Mouse (Mus musculus): Measurements from ENCODE around the gene Popdc2. TPM values are rescaled to one million over a fixed set of nuclear protein-coding genes. Genes with fewer than 3 reads are reported as not detected.
"Not testable (repeated sequence)": the region's sequence is repeated elsewhere in the genome, so short reads cannot be mapped to it uniquely, and the experiment has no call there.

Popdc2 gene
- polyA plus RNA-seq, 1 experiment from 2014 or later: 16.6 TPM

DNA sequence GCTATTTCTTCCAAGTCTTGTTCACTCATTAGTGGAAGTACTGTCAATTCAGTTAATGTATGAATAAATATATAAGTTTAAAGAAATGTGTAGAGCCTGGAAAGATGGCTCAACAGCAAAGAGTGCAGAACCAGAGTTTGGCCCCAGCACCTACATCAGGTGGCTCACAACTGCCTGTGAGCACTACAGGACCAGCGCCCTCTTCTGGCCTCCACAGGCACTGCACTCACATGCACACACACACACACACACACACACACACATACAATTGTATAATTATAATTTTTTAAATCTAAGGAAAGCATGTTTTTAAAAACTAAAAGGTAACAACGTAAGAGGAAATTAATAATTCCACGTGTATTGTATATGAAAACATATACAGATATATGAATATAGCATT, 32.7 kb upstream of the Popdc2 start:
- WGBS: 87% methylated on average over 3 of the region's 3 CpGs
- no peak overlapping the region for H3K4me3 ChIP-seq (ENCODE audit: low read depth, low read length)
- TF ChIP-seq CTCF (IDR thresholded peaks at IDR 0.05; ENCODE audit: low read depth): peak; percentile 41

DNA sequence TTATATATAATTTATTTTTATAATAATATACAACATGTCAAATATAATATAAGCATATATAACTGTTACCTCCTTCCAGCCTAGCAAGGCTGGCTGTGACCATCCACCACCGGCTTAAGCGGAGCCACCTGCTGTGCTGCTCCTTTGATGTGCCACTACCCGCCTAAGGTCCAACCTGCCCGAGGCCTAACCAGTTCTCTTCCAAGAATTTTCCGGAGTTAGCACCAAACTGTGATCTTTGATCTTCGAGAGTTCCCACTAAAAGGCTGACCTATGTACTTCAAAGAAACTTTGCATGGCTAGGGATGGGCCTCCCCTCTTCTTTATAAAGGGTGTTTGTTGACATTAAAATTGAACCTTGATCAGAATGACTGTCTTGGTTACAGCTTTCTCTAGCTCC, 27.6 kb upstream of the Popdc2 start:
- Histone ChIP-seq H3K27me3 (replicated peaks; ENCODE audit: control insufficient read depth, insufficient read depth, low read length) (no peaks in the 10 kb centered on the region), H3K9me3 (ENCODE audit: control insufficient read depth) (no peaks in the 10 kb centered on the region), H3K36me3 (ENCODE audit: control insufficient read depth, insufficient read depth) (no peaks in the 10 kb centered on the region), H3K27ac (ENCODE audit: low read depth, low read length) (no peak overlapping the region), H3K4me2 (replicated peaks; ENCODE audit: low read depth) (no peak overlapping the region), H3K9ac (ENCODE audit: low read depth, low read length) (no peak overlapping the region), H3K4me3 (ENCODE audit: low read depth, low read length) (no peak overlapping the region), H3K4me1 (replicated peaks; ENCODE audit: control insufficient read depth, insufficient read depth, low read length) (0 out of 2 replicates have a peak, but pooled peaks cover 4% of the 10 kb centered on the region)
- TF ChIP-seq CTCF (IDR thresholded peaks at IDR 0.05; ENCODE audit: low read depth): no peak
- peak; percentile 93 for ATAC-seq
- 16% methylated on average over 6 of the region's 6 CpGs for WGBS

More for the DNA sequence above, 32.7 kb upstream of the Popdc2 start:
- H3K9me3 ChIP-seq (ENCODE audit: control insufficient read depth): no peaks in the 10 kb centered on the region
- ATAC-seq: no peak
- no peak overlapping the region for H3K9ac ChIP-seq (ENCODE audit: low read depth, low read length)
- no peaks in the 10 kb centered on the region for H3K36me3 ChIP-seq (ENCODE audit: control insufficient read depth, insufficient read depth)
- H3K27ac ChIP-seq (ENCODE audit: low read depth, low read length): no peak overlapping the region
- H3K27me3 ChIP-seq (replicated peaks; ENCODE audit: control insufficient read depth, insufficient read depth, low read length): no peaks in the 10 kb centered on the region
- 0 out of 2 replicates have a peak, but pooled peaks cover 4% of the 10 kb centered on the region for H3K4me1 ChIP-seq (replicated peaks; ENCODE audit: control insufficient read depth, insufficient read depth, low read length)
- no peak overlapping the region for H3K4me2 ChIP-seq (replicated peaks; ENCODE audit: low read depth)

GRCm38 (mm10) chr16:38338077-38338476, 23.9 kb upstream of the Popdc2 start:
- not testable (repeated sequence) for H3K9ac ChIP-seq (ENCODE audit: low read depth, low read length)
- TF ChIP-seq CTCF (IDR thresholded peaks at IDR 0.05; ENCODE audit: low read depth): peak; percentile 27

GRCm38 (mm10) chr16:38341396-38342324, 20.3 kb upstream of the Popdc2 start, which contains the start of gene Maats1:
TSS of gene Maats1 (minus strand) at chr16:38342143.
- 0 out of 2 replicates have a peak, but pooled peaks cover 3% of the 10 kb centered on the region for H3K4me1 ChIP-seq (replicated peaks; ENCODE audit: control insufficient read depth, insufficient read depth, low read length)
- no peaks in the 10 kb centered on the region for H3K36me3 ChIP-seq (ENCODE audit: control insufficient read depth, insufficient read depth)
- peak; percentile 77 for ATAC-seq
- peak within 1 kb of the TSS; percentile 70 for H3K4me2 ChIP-seq (replicated peaks; ENCODE audit: low read depth)
- WGBS: 9% methylated on average over 30 of the region's 30 CpGs
- H3K9me3 ChIP-seq (ENCODE audit: control insufficient read depth): no peaks in the 10 kb centered on the region
- H3K9ac ChIP-seq (ENCODE audit: low read depth, low read length): peak within 1 kb of the TSS; percentile 5; the same call in 1 of the 2 replicates
- peak within 1 kb of the TSS; percentile 25 for H3K4me3 ChIP-seq (ENCODE audit: low read depth, low read length)
- no peak for TF ChIP-seq CTCF (IDR thresholded peaks at IDR 0.05; ENCODE audit: low read depth)
- H3K27ac ChIP-seq (ENCODE audit: low read depth, low read length): no peak within 1 kb of the TSS
- H3K27me3 ChIP-seq (replicated peaks; ENCODE audit: control insufficient read depth, insufficient read depth, low read length): no peaks in the 10 kb centered on the region

More at GRCm38 (mm10) chr16:38338077-38338476, 23.9 kb upstream of the Popdc2 start:
- not testable (repeated sequence) for H3K27me3 ChIP-seq (replicated peaks; ENCODE audit: control insufficient read depth, insufficient read depth, low read length); ATAC-seq; H3K4me2 ChIP-seq (replicated peaks; ENCODE audit: low read depth); H3K4me1 ChIP-seq (replicated peaks; ENCODE audit: control insufficient read depth, insufficient read depth, low read length); H3K9me3 ChIP-seq (ENCODE audit: control insufficient read depth); H3K4me3 ChIP-seq (ENCODE audit: low read depth, low read length); H3K36me3 ChIP-seq (ENCODE audit: control insufficient read depth, insufficient read depth); H3K27ac ChIP-seq (ENCODE audit: low read depth, low read length)
- WGBS: 84% methylated on average over 4 of the region's 4 CpGs

DNA sequence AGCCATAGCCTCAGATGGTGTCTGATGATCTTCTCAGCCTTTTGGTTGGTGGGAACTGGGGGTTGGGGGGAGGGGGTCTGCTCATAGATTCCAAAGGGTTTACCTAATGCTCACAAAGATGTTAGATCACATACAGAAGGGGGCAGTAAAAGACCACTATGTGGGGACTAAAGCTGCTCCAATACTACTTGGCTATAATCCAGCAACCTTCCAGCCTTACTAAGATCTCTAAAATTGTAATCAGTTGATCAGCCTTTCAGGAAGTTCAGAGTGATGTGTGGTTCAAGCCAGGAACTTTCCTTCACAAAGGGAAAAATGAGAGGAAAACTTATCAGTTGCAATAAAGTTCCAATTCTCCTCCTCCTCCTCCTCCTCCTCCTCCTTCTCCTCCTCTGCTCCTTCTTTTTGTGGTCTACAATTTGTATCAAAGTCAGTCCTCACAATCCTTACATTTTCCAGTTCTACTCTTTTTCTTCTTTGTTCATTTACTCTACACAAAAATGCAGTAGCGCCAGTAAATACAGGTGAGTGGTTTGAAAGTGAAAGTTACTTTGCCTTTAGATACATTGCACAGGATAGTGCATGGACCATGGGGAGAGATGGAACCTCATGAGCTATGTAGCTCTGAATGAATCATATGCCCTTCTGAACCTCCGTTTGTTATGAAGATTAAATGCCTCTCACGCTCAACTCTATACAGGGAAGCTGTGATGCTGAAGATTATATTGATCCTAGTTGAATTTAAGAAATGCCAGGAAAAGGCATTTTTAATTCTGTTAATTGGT, 16.9 kb upstream of the Popdc2 start:
- peaks cover 10% of the 10 kb centered on the region; the same call in 1 of the 2 replicates for H3K4me1 ChIP-seq (replicated peaks; ENCODE audit: control insufficient read depth, insufficient read depth, low read length)
- H3K27ac ChIP-seq (ENCODE audit: low read depth, low read length): no peak overlapping the region
- no peaks in the 10 kb centered on the region for H3K9me3 ChIP-seq (ENCODE audit: control insufficient read depth)
- peaks cover 7% of the 10 kb centered on the region; the same call in 1 of the 2 replicates for H3K36me3 ChIP-seq (ENCODE audit: control insufficient read depth, insufficient read depth)
- no peaks in the 10 kb centered on the region for H3K27me3 ChIP-seq (replicated peaks; ENCODE audit: control insufficient read depth, insufficient read depth, low read length)
- peak; percentile 26; the same call in 1 of the 2 replicates for ATAC-seq
- no peak overlapping the region for H3K9ac ChIP-seq (ENCODE audit: low read depth, low read length)
- no peak overlapping the region for H3K4me3 ChIP-seq (ENCODE audit: low read depth, low read length)
- peak; percentile 69 for TF ChIP-seq CTCF (IDR thresholded peaks at IDR 0.05; ENCODE audit: low read depth)
- no peak overlapping the region for H3K4me2 ChIP-seq (replicated peaks; ENCODE audit: low read depth)
- 56% methylated on average over 3 of the region's 3 CpGs for WGBS

Measured in intestine, postnatal 0 days (tissue).